Mouse (Mus musculus) olfactory bulb, adult 2 months (tissue): ENCODE measurements at regions not wholly inside any gene's neighbourhood (a gene's known extent, or its start where the extent isn't known, plus 50 kb on each side); places are given as distances from the start of the nearest gene placed in this dataset.

ENCODE experiments used
- CTCF ChIP-seq: fragments of 200-500 bp; IDR thresholded peaks from 2 replicates; pipeline ENCODE4 v1.5.1; 2012; ENCODE audit warnings: low read depth, mild to moderate bottlenecking, low read length, moderate library complexity; ENCODE audit not compliant: insufficient read depth
- POLR2A ChIP-seq: fragments of 200-500 bp; IDR thresholded peaks from 2 replicates; pipeline ENCODE4 v1.6.1; 2012; ENCODE audit warnings: mild to moderate bottlenecking, low read depth, low read length, moderate library complexity; ENCODE audit not compliant: insufficient read depth

DNA sequence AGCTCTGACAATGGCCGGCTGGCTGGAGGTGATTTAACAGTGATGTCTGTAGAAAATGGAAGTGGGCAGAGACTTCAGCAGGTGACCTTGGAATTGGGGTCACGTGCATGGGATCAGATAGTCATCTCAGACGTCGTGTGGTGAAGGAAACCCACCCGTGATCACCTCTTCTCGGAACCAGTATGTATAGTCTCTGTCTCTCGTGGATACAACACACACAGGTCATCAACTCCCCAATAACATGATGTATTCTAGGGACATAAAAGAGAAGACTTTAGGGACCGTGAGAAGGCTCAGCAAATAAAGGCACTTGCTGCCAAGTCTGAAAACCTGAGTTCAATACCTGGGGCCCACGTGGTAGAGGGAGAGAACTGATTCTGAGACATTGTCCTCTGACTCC lies 70.2 kb downstream of the Mis18a start:
- no peak for TF ChIP-seq CTCF
- no peak for TF ChIP-seq POLR2A
